Mouse (Mus musculus) ovary, postnatal 36 days (tissue): ENCODE data around the gene Itpr2.

Experiments used
- DNase-seq: peaks from one replicate; pipeline ENCODE4 v3.0.0; 2022; ENCODE audit warnings: low spot score, mixed read lengths

Gene Itpr2

GRCm38 (mm10) chr6:146157983-146158535 lies 344.0 kb downstream of the Itpr2 start:
- DNase-seq: no peak

- no peak for DNase-seq
Observed at GRCm38 (mm10) chr6:146157099-146157498, 344.9 kb downstream of the Itpr2 start.

GRCm38 (mm10) chr6:146156536-146156935 lies 345.5 kb downstream of the Itpr2 start:
- no peak for DNase-seq

GRCm38 (mm10) chr6:146155156-146155734 lies 346.8 kb downstream of the Itpr2 start:
- no peak for DNase-seq

- no peak for DNase-seq
Observed at GRCm38 (mm10) chr6:146152843-146153242, 349.2 kb downstream of the Itpr2 start.

- DNase-seq: no peak
Observed at GRCm38 (mm10) chr6:146140966-146141585, 360.9 kb downstream of the Itpr2 start.

- no peak for DNase-seq
Observed at GRCm38 (mm10) chr6:146140171-146140570, 361.9 kb downstream of the Itpr2 start.

- DNase-seq: no peak
Observed at GRCm38 (mm10) chr6:146136646-146137045, 365.4 kb downstream of the Itpr2 start.

- no peak for DNase-seq
Observed at GRCm38 (mm10) chr6:146136244-146136643, 365.8 kb downstream of the Itpr2 start.

- no peak for DNase-seq
Observed at GRCm38 (mm10) chr6:146135291-146135690, 366.7 kb downstream of the Itpr2 start.

GRCm38 (mm10) chr6:146133921-146134320 lies 368.1 kb downstream of the Itpr2 start:
- DNase-seq: no peak

GRCm38 (mm10) chr6:146129066-146129465 lies 373.0 kb downstream of the Itpr2 start:
- DNase-seq: no peak

- DNase-seq: no peak
Observed at GRCm38 (mm10) chr6:146126823-146127681, 375.0 kb downstream of the Itpr2 start.

- no peak for DNase-seq
Observed at GRCm38 (mm10) chr6:146125621-146126020, 376.4 kb downstream of the Itpr2 start.

- no peak for DNase-seq
Observed at GRCm38 (mm10) chr6:146124479-146124878, 377.5 kb downstream of the Itpr2 start.

- no peak for DNase-seq
Observed at GRCm38 (mm10) chr6:146123656-146124055, 378.4 kb downstream of the Itpr2 start.

GRCm38 (mm10) chr6:146120172-146120571 lies 381.9 kb downstream of the Itpr2 start:
- no peak for DNase-seq

GRCm38 (mm10) chr6:146114731-146115302 lies 387.2 kb downstream of the Itpr2 start:
- no peak for DNase-seq

- DNase-seq: no peak
Observed at GRCm38 (mm10) chr6:146114071-146114470, 388.0 kb downstream of the Itpr2 start.

- no peak for DNase-seq
Observed at GRCm38 (mm10) chr6:146113085-146113484, 388.9 kb downstream of the Itpr2 start.

- DNase-seq: no peak
Observed at GRCm38 (mm10) chr6:146112211-146112610, 389.8 kb downstream of the Itpr2 start.

- DNase-seq: no peak
Observed at GRCm38 (mm10) chr6:146111781-146112180, 390.2 kb downstream of the Itpr2 start.
